Mouse (Mus musculus): ENCODE results near the gene Shroom3.
A peak's percentile ranks its signal among the peaks of the same experiment; 100 is the strongest.

Shroom3 gene

GRCm38 (mm10) chr5:92698837-92699529 is 15.7 kb downstream of the Shroom3 start:
- DNase-seq, result no peak

- no peak for DNase-seq
Measured at GRCm38 (mm10) chr5:92701750-92702149, 18.5 kb downstream of the Shroom3 start.

GRCm38 (mm10) chr5:92703671-92704070 is 20.4 kb downstream of the Shroom3 start:
- DNase-seq, result no peak

- no peak for DNase-seq
Measured at GRCm38 (mm10) chr5:92707921-92708491, 24.8 kb downstream of the Shroom3 start.

- no peak for DNase-seq
Measured at GRCm38 (mm10) chr5:92710779-92711178, 27.5 kb downstream of the Shroom3 start.

GRCm38 (mm10) chr5:92711666-92712290 is 28.5 kb downstream of the Shroom3 start:
- no peak for DNase-seq

- DNase-seq, result peak; percentile 47
Measured at GRCm38 (mm10) chr5:92712621-92713395, 29.6 kb downstream of the Shroom3 start.

- DNase-seq, result no peak
Measured at GRCm38 (mm10) chr5:92714886-92715285, 31.7 kb downstream of the Shroom3 start.

- DNase-seq, result no peak
Measured at GRCm38 (mm10) chr5:92715319-92715718, 32.1 kb downstream of the Shroom3 start.

GRCm38 (mm10) chr5:92715890-92716289 is 32.7 kb downstream of the Shroom3 start:
- DNase-seq, result no peak

GRCm38 (mm10) chr5:92717666-92718360 is 34.6 kb downstream of the Shroom3 start:
- DNase-seq, result no peak

- no peak for DNase-seq
Measured at GRCm38 (mm10) chr5:92718856-92719255, 35.6 kb downstream of the Shroom3 start.

GRCm38 (mm10) chr5:92721610-92722009 is 38.4 kb downstream of the Shroom3 start:
- DNase-seq, result no peak

GRCm38 (mm10) chr5:92725935-92726334 is 42.7 kb downstream of the Shroom3 start:
- no peak for DNase-seq

- DNase-seq, result peak; percentile 48
Measured at GRCm38 (mm10) chr5:92728252-92728828, 45.1 kb downstream of the Shroom3 start.

- DNase-seq, result no peak
Measured at GRCm38 (mm10) chr5:92729221-92729620, 46.0 kb downstream of the Shroom3 start.

- no peak for DNase-seq
Measured at GRCm38 (mm10) chr5:92741802-92742201, 58.6 kb downstream of the Shroom3 start.

- no peak for DNase-seq
Measured at GRCm38 (mm10) chr5:92742701-92743100, 59.5 kb downstream of the Shroom3 start.

GRCm38 (mm10) chr5:92745390-92746253 is 62.4 kb downstream of the Shroom3 start:
- DNase-seq, result no peak

GRCm38 (mm10) chr5:92751488-92751887 is 68.3 kb downstream of the Shroom3 start:
- no peak for DNase-seq

- DNase-seq, result no peak
Measured at GRCm38 (mm10) chr5:92755241-92755775, 72.1 kb downstream of the Shroom3 start.

All from kidney, adult 11 months (tissue).